Mouse (Mus musculus) mature B cell (primary cell): ENCODE data around the gene Gm49450.

ENCODE experiments used
- in situ Hi-C: fragments of 300-500 bp; cut with MboI; formaldehyde crosslinking; loops from 2 replicates; pipeline ENCODE4 v1.14.3; 2019

The Gm49450 gene

GRCm38 (mm10) chr15:98953401-98954356 lies at the start of gene Gm49450, which contains the start of gene Tuba1a:
TSS of gene Gm49450 (minus strand) at chr15:98953551.
TSS of gene Tuba1a (minus strand) at chr15:98953703.
- in situ Hi-C loops: no loop called here

GRCm38 (mm10) chr15:99001451-99001931 lies 48.1 kb upstream of the Gm49450 start:
- in situ Hi-C loops: no loop called here

GRCm38 (mm10) chr15:99000535-99001283 lies 47.4 kb upstream of the Gm49450 start:
- in situ Hi-C loops: no loop called here

GRCm38 (mm10) chr15:98998775-98999157 lies 45.4 kb upstream of the Gm49450 start:
- in situ Hi-C loops: no loop called here

- in situ Hi-C loops: no loop called here
These were observed 44.8 kb upstream of the Gm49450 start for GRCm38 (mm10) chr15:98997938-98998774.

- in situ Hi-C loops: no loop called here
These were observed 43.5 kb upstream of the Gm49450 start for GRCm38 (mm10) chr15:98996840-98997239.

- in situ Hi-C loops: loop anchor here (5.0 kb wide), 1 partner anchor 113 kb away; no protein-coding TSS in a partner anchor
These were observed 41.7 kb upstream of the Gm49450 start for GRCm38 (mm10) chr15:98994957-98995520.

- in situ Hi-C loops: loop anchor here (5.0 kb wide), 1 partner anchor 112 kb away; no protein-coding TSS in a partner anchor
These were observed 40.5 kb upstream of the Gm49450 start for GRCm38 (mm10) chr15:98993865-98994264.

DNA sequence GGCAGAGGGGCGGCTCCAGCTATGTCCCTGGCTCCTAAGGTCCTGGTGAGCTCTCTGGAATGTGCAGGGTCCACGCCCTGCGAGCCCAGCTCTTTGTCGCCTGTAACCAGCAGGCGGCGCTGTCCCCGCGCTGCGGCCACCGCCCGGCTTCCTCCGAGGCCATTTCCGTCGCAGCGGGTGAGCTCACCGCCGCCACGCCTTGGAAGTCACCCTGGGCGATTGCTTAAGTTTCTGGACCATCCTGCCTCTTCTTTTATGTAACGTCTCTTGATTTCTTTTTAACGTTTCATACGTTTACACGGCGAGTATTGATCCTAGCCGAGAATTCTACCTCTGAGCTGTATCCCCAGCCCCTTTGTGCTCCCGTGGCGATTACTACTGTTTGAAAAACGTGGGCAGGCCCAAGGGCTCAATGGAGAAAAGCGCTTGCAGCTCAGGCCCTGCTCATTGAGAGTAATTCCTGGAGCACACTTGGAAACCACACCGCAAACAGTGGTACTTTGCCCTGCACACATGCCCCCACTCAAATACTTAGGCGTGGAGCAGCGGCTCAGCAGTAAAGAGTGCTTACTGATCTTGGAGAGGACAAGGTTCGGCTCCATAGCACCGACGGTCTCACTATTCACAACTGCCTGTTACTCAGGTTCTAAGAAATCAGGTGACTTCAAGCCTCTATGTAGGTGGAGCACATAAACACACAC lies 39.9 kb upstream of the Gm49450 start:
- in situ Hi-C loops: loop anchor here (5.0 kb wide), 1 partner anchor 111 kb away; no protein-coding TSS in a partner anchor

DNA sequence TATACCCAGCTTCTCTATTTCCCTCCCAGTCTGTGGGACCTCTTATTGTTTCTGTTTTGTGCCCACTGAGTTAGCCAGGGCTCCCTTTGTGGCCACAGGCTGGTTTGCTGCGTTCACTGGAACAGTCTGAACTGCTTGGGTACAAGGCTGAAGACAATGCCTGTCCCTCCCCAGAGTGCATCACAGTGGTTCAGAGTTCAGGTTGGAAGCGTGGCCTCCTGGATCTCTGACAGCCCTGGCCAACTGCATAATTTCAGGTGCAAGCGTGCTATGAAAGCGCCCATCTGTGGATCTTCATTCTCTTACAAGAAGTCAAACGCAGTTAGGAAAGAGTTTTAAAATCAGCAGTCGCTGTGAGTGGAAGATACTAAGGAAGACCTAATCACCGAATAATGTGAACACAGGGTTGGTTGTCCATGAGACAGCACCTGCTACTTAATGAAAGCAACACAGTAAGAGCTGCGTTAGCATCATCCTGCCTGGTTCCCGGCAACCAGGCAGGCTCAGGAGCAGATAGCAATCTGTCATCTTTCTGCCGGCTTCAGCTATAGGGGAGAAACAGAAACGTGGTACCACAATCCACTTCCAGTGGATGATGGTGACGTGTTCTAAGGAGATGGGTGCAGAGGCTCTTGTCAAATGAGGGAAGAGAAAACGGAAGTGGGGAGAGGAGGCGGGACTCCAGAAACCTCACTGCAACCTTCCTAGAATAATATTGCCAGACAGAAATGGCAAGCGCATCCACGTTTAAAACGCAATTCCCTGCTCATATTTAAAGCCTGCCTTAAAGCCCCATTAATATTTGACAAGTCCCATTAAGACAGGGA lies 38.9 kb upstream of the Gm49450 start:
- in situ Hi-C loops: loop anchor here (5.0 kb wide), 1 partner anchor 110 kb away; no protein-coding TSS in a partner anchor

GRCm38 (mm10) chr15:98991540-98992050 lies 38.2 kb upstream of the Gm49450 start:
- in situ Hi-C loops: loop anchor here (5.0 kb wide), 1 partner anchor 109 kb away; no protein-coding TSS in a partner anchor

DNA sequence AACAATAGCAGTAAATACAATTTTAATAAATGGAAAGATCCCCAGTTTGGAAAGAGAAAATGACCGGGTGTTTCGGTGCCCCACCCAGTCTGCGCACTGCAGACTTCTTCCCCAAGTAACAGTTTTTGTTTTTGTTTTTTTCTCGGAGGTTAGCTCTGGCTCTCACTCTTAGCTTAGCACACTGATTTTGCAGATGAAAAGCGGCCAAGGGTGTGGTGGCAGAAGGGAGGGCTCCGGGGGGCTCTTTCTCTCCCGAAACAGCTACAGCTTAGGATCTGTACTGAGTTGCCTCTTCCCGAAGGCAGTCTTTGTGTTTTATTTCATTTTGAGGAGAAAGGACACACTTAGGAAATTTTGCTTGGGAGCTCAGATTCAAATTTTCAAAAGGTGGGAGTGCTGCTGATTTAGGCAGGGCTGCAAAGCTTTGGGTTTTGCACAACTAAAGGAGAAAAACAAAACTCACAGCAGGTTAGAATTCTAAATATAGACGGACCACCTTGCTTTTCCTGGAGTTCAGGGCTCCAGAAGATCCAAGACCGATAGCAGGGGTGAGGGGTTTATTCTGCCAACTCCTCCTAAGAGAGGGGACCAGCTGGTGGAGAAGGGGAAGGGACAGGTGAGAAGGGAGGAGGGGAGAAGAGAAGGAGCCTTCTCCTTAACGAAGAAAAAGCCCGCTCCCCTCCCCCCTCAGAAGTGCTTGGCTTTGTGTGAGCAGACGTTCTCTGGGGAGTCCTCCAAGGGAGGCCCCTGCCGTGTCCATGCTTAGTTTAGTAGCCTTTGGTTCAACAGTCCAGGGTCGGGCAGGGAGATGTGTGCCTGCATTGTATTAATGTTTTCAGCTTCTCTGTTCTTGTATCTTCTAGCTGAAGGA lies 37.6 kb upstream of the Gm49450 start:
- in situ Hi-C loops: loop anchor here (5.0 kb wide), 1 partner anchor 109 kb away; no protein-coding TSS in a partner anchor

DNA sequence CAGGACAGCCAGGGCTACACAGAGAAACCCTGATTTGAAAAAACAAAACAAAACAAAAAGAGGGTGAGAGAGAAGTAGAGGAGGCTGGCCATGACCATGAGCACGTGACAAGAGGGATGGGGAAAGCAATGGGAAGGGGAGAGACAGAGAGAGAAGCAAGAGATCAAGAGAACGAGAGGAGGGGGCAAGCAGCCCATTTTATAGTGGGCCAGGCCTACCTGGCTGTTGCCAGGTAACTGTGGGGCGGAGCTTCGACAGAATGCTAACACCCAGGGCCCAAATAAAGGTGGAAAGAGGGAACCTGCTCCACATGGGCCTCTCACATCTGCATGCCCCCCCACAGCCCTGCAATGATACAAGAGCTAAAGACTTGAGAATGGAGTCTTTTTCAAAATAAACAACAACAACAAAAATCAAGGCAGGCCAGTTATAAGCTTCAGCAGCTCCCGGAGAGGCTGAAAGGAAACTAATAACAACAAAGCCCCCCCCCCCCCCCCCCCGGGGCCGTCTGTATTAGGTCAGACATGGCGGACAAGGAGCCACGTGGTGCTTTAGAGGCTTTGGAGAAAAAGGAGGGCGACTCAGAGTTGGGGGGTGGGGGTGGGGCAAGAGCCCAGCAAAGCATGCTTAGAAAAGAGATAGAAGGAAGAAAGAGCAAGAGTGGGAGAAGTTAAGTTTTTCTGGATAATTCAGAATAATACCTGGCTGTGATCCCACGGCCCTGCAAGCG lies 36.5 kb upstream of the Gm49450 start:
- in situ Hi-C loops: loop anchor here (5.0 kb wide), 1 partner anchor 108 kb away; no protein-coding TSS in a partner anchor

DNA sequence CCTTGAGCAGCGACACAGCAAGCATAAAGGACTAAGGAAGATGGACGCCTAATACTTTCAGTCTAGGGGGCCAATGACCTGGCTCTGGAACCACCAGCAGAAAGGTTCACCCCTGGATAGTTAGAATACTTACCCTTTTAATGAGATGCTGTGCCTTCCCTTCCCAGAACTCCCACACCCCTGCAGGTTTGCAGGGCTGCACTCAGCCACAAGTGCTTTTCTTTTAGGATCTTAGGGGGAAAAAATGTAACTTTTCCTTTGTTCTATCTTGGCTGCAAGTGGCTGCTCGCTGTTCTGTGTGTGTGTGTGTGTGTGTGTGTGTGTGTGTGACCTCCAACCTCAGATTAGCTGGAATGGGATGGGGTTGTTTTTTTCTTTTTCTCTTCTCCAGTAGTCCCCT lies 35.4 kb upstream of the Gm49450 start:
- in situ Hi-C loops: no loop called here

DNA sequence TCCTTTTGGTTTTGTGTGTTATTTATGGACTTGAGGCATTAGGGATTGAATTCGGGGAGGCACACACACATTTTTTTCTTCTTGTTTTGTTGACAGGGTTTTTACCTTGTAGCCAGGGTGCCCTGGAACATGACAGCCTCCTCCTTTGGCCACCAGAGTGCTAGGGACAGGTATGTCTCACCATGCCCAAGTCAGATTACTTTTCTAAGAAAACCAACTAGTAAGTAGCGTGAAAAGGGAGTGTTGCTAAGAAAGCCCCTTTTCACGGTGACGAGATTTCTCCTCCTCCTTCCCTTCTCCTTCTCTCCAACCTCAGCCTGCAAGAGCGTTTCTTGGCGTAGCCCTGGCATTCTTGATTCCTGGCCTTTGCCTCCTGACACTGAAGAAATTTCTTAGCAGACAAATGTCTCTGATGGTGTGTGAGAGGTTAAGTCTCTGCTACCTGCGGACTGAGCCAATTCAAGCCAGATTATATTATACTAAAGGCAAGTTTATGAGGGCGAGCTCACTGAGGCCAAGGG lies 34.4 kb upstream of the Gm49450 start:
- in situ Hi-C loops: no loop called here

- in situ Hi-C loops: no loop called here
These were observed 33.8 kb upstream of the Gm49450 start for GRCm38 (mm10) chr15:98987077-98987630.
